Mouse (Mus musculus) midbrain, embryonic 10.5 days (tissue): Measurements from ENCODE around the gene Lemd1. TPM values are rescaled to one million over a fixed set of nuclear protein-coding genes. Genes with fewer than 3 reads are reported as not detected.

ENCODE experiments used
- DNase-seq: peaks from one replicate; pipeline ENCODE4 v3.0.0-alpha.2; 2017; ENCODE audit warnings: low spot score
- H3K27ac ChIP-seq: fragments of 300-500 bp; sonication (generic); replicated peaks from 2 replicates; pipeline ENCODE4 v1.5.1; 2016; ENCODE audit warnings: mild to moderate bottlenecking
- H3K27me3 ChIP-seq: fragments of 300-500 bp; sonication (generic); 2 replicates; pipeline ENCODE4 v1.6.1; 2016; ENCODE audit warnings: low read depth, mild to moderate bottlenecking; ENCODE audit not compliant: poor library complexity, severe bottlenecking
- H3K36me3 ChIP-seq: fragments of 300-500 bp; sonication (generic); 2 replicates; pipeline ENCODE4 v1.6.1; 2016; ENCODE audit warnings: mild to moderate bottlenecking, moderate library complexity
- H3K4me1 ChIP-seq: fragments of 300-500 bp; sonication (generic); 2 replicates; pipeline ENCODE4 v1.6.1; 2016
- H3K4me3 ChIP-seq: fragments of 300-500 bp; sonication (generic); 2 replicates; pipeline ENCODE4 v1.5.1; 2016; ENCODE audit warnings: mild to moderate bottlenecking, moderate library complexity
- H3K9me3 ChIP-seq: fragments of 300-500 bp; sonication (generic); replicated peaks from 2 replicates; pipeline ENCODE4 v1.6.1; 2016; ENCODE audit warnings: mild to moderate bottlenecking
- WGBS: fragments of 180-500 bp; shearing (Covaris S2); methylation state at CpG from one replicate; pipeline ENCODE4 v1.1.7; 2016; 5-methylcytosine and 5-hydroxymethylcytosine counted together
- polyA plus RNA-seq: library from polyadenylated mRNA; unstranded; fragments of >200 nt; fragmentation: Nextera tagmentation; extraction: Ambion mirVana; gene quantifications from 2 replicates; pipeline ENCODE4 v1.2.1, GENCODE M21; 2016

The Lemd1 gene
- polyA plus RNA-seq, 1 experiment from 2014 or later = 6.2 TPM

DNA sequence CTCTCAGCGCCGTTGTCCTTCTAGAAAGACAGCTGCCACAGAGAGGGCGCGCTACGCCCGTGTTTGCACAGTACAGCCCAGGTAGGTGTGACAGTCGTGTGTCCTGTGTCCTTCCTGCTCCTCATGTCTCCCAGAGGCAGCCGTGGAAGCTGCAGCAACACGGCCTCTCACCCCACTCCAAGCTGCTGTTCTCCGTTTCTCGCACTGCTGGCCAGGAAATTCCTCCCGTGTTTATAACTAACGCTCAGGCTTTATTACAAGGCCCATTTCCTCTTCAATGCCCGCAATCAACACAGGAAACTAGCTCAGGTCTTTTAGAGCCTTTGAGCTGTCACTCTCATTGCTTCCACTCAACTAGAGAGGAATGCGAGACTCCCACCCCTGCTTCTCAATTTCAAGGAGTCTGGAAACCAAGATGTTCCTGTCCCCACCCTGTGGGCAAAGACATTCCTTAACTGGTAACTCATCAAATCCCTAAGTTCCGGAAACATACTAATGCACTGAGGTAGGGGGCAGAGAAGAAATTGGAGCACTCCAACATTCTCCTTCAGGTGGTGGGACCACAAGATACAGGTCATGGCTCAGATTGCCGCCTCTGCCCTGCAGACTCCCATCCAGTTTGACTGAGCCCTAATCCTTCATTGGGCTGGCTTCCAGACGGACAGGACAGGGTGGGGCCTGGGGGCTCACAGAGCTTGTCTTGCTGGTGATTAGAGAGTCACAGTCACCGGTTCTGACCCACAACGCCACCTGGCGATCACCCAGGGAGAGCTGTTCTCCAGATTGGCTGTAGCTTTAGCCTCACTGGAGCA, 101.3 kb downstream of the Lemd1 start:
- WGBS = 55% methylated on average over 21 of the region's 21 CpGs
- peak; percentile 39 for DNase-seq
- Histone ChIP-seq H3K4me3 (no peak overlapping the region), H3K4me1 (peaks cover 74% of the 10 kb centered on the region), H3K9me3 (no peaks in the 10 kb centered on the region), H3K36me3 (no peaks in the 10 kb centered on the region), H3K27ac (peak overlapping the region; percentile 53), H3K27me3 (peaks cover 38% of the 10 kb centered on the region)

DNA sequence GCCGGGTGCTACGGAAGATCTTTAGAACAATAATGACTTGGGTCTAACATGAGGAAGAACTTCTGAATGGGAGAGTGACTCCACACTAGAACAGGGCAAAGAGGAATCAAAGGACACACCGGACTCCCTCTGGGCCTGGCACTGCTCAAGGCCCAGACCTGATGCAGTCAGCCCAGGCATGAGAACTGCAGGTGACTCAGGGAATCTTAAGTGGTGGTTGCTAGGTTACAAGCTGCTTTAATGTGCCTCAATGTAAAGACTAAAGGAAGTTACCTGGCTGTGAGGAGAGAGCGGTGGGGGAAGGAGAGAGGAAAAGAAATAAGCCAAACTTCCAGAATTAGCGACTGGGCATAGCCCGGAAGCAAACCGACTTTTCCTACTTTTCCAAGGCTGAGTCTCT, 104.3 kb downstream of the Lemd1 start:
- WGBS = 72% methylated on average over 7 of the region's 7 CpGs
- H3K9me3 ChIP-seq = no peaks in the 10 kb centered on the region
- H3K27ac ChIP-seq = 0 out of 2 replicates have a peak overlapping the region, but pooled peaks have one; percentile 50
- DNase-seq = no peak
- peaks cover 55% of the 10 kb centered on the region for H3K27me3 ChIP-seq
- H3K4me1 ChIP-seq = peaks cover 74% of the 10 kb centered on the region
- no peaks in the 10 kb centered on the region for H3K36me3 ChIP-seq
- no peak overlapping the region for H3K4me3 ChIP-seq

- WGBS = 68% methylated on average over 3 of the region's 3 CpGs
- Histone ChIP-seq H3K27ac (0 out of 2 replicates have a peak overlapping the region, but pooled peaks have one; percentile 50), H3K4me1 (peaks cover 72% of the 10 kb centered on the region), H3K4me3 (no peak overlapping the region), H3K9me3 (no peaks in the 10 kb centered on the region), H3K36me3 (no peaks in the 10 kb centered on the region), H3K27me3 (peaks cover 60% of the 10 kb centered on the region)
- DNase-seq = no peak
Measured at GRCm38 (mm10) chr1:132296051-132296450, 104.8 kb downstream of the Lemd1 start.

- 2% methylated on average over 28 of the region's 28 CpGs for WGBS
- no peaks in the 10 kb centered on the region for H3K36me3 ChIP-seq
- H3K9me3 ChIP-seq = no peaks in the 10 kb centered on the region
- peak within 1 kb of the TSS; percentile 91 for H3K27ac ChIP-seq
- peaks cover 78% of the 10 kb centered on the region for H3K27me3 ChIP-seq
- peak within 1 kb of the TSS; percentile 79 for H3K4me3 ChIP-seq
- DNase-seq = peak; percentile 69
- peaks cover 73% of the 10 kb centered on the region for H3K4me1 ChIP-seq
Measured at GRCm38 (mm10) chr1:132298425-132298800, 107.2 kb downstream of the Lemd1 start, which contains the start of gene Klhdc8a. Klhdc8a (plus strand) TSS chr1:132298626.

DNA sequence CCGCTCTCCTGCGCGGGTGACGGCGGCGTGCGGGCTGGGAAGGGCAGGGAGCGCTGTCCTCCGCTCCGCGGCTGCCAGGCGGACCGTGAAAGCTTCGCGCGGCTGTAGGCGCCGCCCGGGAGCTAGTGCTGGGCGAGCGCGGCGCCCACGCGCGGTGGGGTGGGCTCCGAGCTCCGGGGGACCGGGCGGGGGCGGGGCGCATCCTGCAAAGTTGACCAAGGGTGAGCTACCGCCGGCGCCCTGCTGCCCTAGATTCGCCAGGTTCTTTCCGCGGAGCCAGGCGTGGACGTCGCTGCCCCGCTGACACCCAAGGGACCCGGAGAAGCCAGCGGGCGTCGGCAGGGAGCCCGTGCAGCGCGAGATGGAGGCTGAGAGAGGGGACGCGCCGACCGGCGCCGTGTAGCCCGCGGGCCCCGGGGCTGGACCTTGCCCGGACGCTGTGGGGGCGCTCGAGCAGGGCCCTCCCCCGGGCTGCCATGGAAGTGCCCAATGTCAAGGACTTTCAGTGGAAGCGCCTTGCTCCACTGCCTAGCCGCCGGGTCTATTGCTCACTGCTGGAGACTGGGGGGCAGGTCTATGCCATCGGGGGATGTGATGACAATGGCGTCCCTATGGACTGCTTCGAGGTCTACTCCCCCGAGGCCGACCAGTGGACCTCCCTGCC, 107.7 kb downstream of the Lemd1 start:
- Histone ChIP-seq H3K27me3 (peaks cover 78% of the 10 kb centered on the region), H3K9me3 (no peaks in the 10 kb centered on the region), H3K27ac (peak overlapping the region; percentile 91), H3K36me3 (no peaks in the 10 kb centered on the region), H3K4me1 (peaks cover 78% of the 10 kb centered on the region), H3K4me3 (peak overlapping the region; percentile 79)
- 1% methylated on average over 71 of the region's 71 CpGs for WGBS
- DNase-seq = peak; percentile 68

DNA sequence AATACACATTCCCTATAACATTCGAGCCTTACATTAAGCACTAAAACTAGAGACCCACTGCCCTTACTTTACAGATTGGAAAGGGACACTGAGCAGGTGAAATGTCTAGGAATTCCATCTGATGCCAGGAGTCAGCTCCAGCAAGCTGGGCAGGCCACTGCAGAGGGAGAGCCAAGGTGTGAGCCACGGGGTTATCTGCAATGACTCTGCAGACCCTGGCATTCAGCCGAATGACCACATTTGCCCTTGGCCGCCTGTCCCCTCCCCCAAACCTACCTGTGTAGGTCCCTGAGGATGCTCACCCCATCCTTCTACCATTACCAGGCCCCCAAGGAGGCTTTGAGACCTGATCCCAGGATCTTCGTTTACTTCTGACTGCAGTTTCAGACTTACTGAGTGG, 108.5 kb downstream of the Lemd1 start:
- H3K36me3 ChIP-seq = no peaks in the 10 kb centered on the region
- 88% methylated on average over 5 of the region's 5 CpGs for WGBS
- no peak for DNase-seq
- H3K27me3 ChIP-seq = peaks cover 82% of the 10 kb centered on the region
- peaks cover 86% of the 10 kb centered on the region for H3K4me1 ChIP-seq
- peak overlapping the region; percentile 91 for H3K27ac ChIP-seq
- no peaks in the 10 kb centered on the region for H3K9me3 ChIP-seq
- H3K4me3 ChIP-seq = peak overlapping the region; percentile 79

DNA sequence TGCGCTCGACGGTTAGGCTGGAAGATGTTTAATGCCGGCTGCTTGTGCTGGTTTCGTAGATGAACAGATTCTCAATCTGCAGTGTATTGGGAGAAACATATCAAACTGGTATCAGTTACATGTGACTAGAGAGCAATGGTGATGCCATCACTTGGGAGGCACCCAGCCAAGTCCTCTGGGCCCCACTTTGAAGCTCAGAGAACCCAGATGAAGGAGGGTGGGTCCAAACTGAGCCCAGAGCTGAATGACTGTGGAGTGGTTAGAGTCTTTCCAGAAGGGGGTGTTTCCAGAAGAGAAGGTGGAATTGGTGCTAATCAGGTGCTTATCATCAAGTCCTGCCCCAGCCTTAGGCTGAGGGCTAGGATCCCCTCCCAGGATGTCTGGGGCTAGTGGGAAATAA, 110.0 kb downstream of the Lemd1 start:
- Histone ChIP-seq H3K27ac (peak overlapping the region; percentile 61; the same call in 1 of the 2 replicates), H3K27me3 (peaks cover 73% of the 10 kb centered on the region), H3K4me1 (peaks cover 92% of the 10 kb centered on the region), H3K4me3 (no peak overlapping the region; the same call in 1 of the 2 replicates), H3K36me3 (no peaks in the 10 kb centered on the region), H3K9me3 (no peaks in the 10 kb centered on the region)
- DNase-seq = no peak
- WGBS = 96% methylated on average over 5 of the region's 5 CpGs

GRCm38 (mm10) chr1:132302341-132302866, 111.2 kb downstream of the Lemd1 start:
- DNase-seq = no peak
- Histone ChIP-seq H3K4me3 (no peak overlapping the region), H3K36me3 (no peaks in the 10 kb centered on the region), H3K27me3 (peaks cover 66% of the 10 kb centered on the region), H3K27ac (peak overlapping the region; percentile 60; the same call in 1 of the 2 replicates), H3K9me3 (no peaks in the 10 kb centered on the region), H3K4me1 (peaks cover 86% of the 10 kb centered on the region)
- 92% methylated on average over 9 of the region's 9 CpGs for WGBS

DNA sequence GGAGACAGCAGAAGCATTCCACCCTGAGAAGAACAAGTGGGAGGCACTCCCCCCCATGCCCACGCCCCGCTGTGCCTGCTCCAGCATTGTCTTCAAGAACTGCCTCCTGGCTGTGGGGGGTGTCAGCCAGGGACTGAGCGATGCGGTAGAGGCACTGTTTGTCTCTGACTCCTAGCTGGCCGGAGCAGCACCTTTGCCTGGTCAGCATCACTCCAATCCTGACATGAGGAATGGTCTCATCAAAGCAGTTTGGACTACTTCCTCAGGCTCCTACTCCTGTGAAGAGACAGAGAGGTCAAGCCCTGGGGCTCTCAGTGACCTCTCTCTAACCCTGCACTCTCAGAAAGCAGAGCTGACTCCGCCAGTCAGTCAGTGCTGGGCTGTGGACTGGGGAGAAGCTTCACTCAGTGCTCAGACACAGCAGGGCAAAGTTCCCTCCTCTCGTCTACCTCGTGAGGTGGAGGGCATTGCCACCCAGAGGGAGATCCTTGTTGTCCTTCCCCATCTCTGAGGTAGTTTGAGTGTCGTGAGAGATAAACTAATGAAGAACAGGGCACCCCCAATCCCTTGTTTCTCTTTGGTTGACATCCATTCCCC, 113.5 kb downstream of the Lemd1 start:
- H3K4me1 ChIP-seq = peaks cover 70% of the 10 kb centered on the region
- WGBS = 38% methylated on average over 9 of the region's 9 CpGs
- H3K9me3 ChIP-seq = no peaks in the 10 kb centered on the region
- peaks cover 47% of the 10 kb centered on the region for H3K27me3 ChIP-seq
- no peaks in the 10 kb centered on the region for H3K36me3 ChIP-seq
- DNase-seq = no peak
- no peak overlapping the region for H3K4me3 ChIP-seq
- peak overlapping the region; percentile 60 for H3K27ac ChIP-seq

DNA sequence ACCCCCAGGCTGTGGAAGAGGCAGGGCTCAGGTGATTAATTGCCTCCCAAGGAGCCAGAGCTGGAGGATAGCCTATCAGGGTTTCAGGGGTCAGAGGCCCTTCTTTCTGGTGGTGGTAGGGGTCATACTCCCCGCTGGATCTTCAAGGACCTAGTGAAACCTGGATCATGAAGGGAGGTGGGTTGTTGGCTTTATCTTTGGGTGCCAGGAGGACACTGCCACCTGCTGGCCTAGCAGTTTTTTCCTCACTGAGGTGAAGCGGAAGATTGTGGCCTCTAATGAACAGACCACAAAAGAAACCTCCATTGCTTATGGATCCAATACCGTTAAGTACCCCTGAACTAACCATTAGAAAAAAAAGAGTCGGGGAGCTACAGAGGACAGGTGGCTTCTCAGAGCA, 114.9 kb downstream of the Lemd1 start:
- DNase-seq = no peak
- peaks cover 34% of the 10 kb centered on the region for H3K27me3 ChIP-seq
- no peaks in the 10 kb centered on the region for H3K9me3 ChIP-seq
- 47% methylated on average over 4 of the region's 4 CpGs for WGBS
- H3K4me1 ChIP-seq = peaks cover 66% of the 10 kb centered on the region
- H3K4me3 ChIP-seq = no peak overlapping the region
- H3K36me3 ChIP-seq = no peaks in the 10 kb centered on the region
- H3K27ac ChIP-seq = 0 out of 2 replicates have a peak overlapping the region, but pooled peaks have one; percentile 34

DNA sequence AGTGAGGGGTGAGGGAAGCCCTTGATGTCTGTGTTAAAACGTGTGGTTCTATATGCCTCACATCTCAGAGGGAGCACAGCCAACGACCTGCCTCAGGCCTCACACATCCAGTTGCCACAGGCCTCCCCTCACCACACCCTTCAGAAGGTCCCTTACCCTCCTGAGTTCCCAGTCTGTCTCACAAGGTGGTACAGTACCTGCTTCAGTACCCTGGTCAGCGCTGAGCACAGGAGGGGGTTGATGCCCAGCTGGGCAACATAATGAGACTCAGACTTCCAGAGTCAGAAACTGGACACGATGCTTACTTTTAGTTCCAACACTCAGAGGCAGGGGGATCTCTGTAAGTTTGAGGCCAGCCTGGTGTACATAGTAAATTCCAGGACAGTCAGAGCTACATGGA, 115.6 kb downstream of the Lemd1 start:
- DNase-seq = no peak
- Histone ChIP-seq H3K27ac (peak overlapping the region; percentile 10; the same call in 1 of the 2 replicates), H3K4me1 (peaks cover 63% of the 10 kb centered on the region), H3K36me3 (no peaks in the 10 kb centered on the region), H3K4me3 (no peak overlapping the region), H3K27me3 (peaks cover 28% of the 10 kb centered on the region; the same call in 1 of the 2 replicates), H3K9me3 (no peaks in the 10 kb centered on the region)
- 20% methylated on average over 4 of the region's 4 CpGs for WGBS

DNA sequence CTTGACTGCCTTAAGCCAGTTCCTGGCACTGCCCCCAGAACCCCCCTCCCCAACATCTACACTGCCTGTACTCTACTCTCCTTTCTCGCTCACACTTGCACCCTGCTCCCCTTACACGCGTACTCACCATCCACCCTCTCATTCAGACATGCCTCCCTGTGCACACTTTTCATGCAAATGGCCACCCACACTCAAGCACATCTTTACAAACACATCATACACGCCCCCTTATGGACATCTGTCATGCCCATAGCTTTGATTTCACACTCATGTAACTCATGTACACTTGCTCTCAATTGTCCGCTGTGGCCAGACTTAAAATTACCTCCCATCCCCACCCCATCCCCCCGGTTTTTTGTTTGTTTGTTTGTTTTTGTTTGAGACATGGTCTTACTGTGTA, 116.7 kb downstream of the Lemd1 start:
- DNase-seq = no peak
- Histone ChIP-seq H3K9me3 (no peaks in the 10 kb centered on the region), H3K27ac (no peak overlapping the region; the same call in 1 of the 2 replicates), H3K4me1 (peaks cover 62% of the 10 kb centered on the region), H3K36me3 (no peaks in the 10 kb centered on the region), H3K4me3 (no peak overlapping the region), H3K27me3 (peaks cover 21% of the 10 kb centered on the region; the same call in 1 of the 2 replicates)
- 86% methylated on average over 6 of the region's 6 CpGs for WGBS
